Mouse (Mus musculus) layer of hippocampus, adult 18-20 months (tissue): Measurements from ENCODE around the gene Arl13b. TPM values are rescaled to one million over a fixed set of nuclear protein-coding genes. Genes with fewer than 3 reads are reported as not detected.

Source experiments
- DNase-seq, 2 experiments: peaks; one replicate each; pipeline ENCODE4 v3.0.0; 2022; ENCODE audit warnings: low spot score in 2 of 2
- total RNA-seq, 2 experiments: library from RNA; stranded (reverse); gene quantifications; 2 replicates each; pipeline ENCODE4 v1.2.3; 2021

Arl13b gene
- total RNA-seq, 2 experiments from 2014 or later, result 10.3 to 13.5 TPM

DNA sequence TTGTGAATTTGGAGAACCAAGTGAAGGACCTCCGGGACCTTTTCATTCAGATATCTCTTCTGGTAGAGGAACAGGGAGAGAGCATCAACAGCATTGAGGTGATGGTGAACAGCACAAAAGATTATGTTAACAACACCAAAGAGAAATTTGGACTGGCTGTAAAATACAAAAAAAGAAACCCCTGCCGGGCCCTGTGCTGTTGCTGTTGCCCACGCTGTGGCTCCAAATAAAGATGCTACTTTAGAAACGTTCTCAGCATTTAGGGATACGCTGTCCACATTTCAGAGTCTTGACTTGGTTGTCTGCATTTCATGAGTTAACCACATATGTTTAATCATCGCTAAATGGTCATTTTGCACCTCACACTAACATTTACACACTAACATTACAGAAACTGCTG is 24.4 kb downstream of the Arl13b start:
- no peak for DNase-seq

DNA sequence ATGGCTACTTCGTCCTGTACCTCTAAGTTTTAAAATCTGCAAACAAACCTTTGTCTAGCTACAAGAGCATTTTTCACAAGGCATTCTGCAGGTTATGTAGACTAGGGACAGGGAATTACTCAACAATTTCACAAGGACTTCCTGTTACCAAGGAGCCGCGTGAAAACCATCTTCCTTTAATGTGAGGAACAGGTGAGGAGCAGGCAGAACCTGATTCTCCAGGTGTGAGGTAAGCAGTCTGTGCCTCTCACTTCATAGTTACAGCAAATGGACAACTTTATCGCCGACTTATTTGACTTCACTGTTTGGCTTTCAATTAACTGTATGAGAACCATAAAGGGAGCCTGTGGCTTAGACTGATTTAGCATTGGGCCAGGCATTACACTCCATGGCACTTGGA is 32.3 kb downstream of the Arl13b start, which contains the start of gene Stx19:
Stx19 (plus strand) TSS at position 186 of the 400 bp plus-strand sequence.
- DNase-seq, result no peak

- DNase-seq, result no peak
Measured at GRCm38 (mm10) chr16:62813790-62814189, 33.0 kb downstream of the Arl13b start.

DNA sequence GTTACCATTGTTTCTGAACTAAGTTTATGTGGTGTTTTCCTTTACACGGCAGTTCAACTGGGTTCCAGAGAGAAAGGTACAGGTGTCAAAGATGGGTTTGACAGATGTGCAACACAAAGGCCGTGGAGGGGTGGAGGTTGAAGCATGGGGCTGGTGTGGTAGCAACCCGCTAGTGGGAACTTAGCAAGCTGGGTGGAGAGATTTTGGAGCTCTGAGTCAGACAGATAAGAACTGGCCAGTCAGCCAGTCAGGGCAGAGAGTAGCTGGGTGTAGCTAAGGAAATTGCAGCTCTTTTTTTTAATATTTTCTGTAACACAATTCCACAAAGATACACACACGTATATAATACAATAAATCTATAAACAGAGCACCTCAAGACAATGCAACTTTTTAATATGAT is 36.0 kb downstream of the Arl13b start:
- DNase-seq, result no peak

DNA sequence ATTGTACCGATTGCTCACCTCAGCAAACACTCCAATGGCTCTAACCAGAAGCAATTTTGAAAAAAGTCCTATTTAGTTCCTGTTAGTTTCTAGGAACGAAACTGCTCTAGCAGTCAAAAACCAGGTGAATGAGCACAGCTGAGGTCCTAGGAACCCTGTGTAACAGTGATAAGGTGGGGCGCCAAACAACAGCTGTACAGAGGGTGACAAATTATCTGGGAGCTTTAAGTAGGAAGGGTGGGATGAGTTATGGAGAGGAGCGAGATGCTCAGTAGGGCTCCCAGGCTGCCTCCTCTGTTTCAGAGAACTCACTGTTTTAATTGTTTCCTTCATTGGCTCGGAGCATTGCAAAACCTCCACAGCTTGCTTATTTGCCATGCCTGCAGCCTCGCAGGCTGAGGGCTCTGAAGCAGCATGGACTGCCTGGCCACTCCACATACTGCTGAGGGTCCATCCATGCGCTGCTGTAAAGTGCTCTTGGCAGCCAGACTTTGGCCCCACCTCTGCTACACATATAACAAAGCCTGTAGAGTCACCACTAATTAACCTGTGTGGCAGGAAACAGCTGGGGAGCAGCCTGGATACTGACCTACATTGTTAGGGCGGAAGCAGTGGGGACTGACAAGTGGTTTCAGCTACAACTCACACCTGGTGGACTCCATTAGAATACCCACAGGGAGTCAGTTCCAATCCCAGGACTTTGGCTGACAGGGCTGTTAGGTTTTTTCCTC is 39.4 kb downstream of the Arl13b start:
- no peak for DNase-seq

DNA sequence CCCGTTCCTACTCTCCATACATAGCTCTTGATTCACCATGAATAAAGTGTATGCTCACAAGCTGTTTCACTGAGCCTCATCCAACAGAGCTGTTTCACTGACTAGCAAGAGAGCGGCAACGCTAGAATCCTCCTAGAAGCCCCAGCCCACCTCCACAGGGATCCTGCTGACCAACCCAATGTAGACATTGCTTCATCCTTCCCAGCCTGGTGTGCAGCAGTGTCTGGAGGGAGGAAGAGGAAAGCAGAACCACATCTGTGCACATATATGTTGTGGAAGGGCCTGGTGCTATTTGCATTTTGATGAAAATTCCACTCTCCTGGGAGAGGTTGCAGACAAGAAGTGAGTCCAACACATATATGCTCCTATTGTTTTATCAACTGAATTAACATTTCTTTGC is 42.2 kb downstream of the Arl13b start:
- DNase-seq, result no peak

- no peak for DNase-seq
Measured at GRCm38 (mm10) chr16:62799839-62800238, 47.0 kb downstream of the Arl13b start.

DNA sequence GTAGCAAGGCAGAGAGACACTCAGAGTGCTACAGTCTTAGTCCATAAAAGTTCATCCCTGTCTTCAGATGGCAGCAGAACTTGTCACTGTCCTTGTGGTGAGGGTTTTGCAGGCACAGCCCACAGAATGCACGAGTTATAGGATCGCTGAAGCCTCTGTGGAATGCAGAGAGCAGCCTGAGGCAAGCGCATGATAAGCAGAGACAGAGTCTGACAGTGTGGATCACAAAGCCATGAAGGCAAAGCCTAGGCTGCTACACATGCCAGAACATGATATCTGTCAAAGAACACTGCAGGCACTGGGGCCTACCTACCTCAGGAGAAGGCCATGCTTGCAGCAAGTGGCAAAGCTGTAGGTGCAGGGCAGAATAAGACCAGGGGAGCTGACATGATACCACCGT is 47.4 kb downstream of the Arl13b start:
- DNase-seq, result no peak

GRCm38 (mm10) chr16:62798808-62799207 is 48.0 kb downstream of the Arl13b start:
- no peak for DNase-seq

DNA sequence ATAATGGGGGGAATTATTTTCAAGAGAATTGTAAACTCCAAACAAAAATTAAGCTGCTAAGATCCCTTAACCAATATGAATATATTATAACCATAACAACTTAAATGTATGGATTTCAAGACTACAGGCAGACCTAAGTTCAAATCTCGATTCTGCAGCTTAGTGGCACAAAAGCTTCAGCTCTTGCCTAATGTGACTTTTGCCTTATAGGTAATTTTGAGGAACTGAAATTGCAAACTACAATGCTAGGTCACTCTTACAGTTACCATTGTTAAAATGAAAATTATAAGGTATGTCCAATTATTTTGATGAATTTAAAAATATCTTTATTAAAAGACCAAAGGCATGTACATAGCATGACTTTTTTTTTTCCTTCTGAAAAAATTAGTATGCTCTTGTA is 50.2 kb downstream of the Arl13b start:
- DNase-seq, result no peak

- peak; percentile 88 to 96 for DNase-seq
Measured at GRCm38 (mm10) chr16:62786621-62787331, 60.1 kb downstream of the Arl13b start, which contains the start of gene Nsun3. Nsun3 (minus strand) TSS chr16:62786818.

DNA sequence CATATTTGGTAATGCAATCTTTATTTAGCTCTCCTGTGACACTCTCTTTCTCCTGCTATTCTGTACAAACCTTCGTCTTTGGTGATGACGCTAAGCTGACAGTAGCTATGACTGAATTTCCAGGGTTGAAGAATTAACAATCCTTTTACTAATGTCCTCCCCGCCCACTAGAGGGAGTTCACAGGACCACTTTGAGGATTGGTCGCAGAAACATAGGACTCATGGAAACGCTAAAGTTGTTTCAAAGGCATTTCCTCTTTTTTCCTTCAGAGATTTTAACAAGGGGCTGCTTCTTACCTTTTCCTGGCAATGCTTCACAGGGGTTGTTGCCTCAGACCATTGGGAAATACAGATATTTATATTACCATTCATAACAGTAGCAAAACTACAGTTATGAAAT is 64.6 kb downstream of the Arl13b start:
- DNase-seq, result no peak

GRCm38 (mm10) chr16:62778282-62778681 is 68.6 kb downstream of the Arl13b start:
- no peak for DNase-seq

DNA sequence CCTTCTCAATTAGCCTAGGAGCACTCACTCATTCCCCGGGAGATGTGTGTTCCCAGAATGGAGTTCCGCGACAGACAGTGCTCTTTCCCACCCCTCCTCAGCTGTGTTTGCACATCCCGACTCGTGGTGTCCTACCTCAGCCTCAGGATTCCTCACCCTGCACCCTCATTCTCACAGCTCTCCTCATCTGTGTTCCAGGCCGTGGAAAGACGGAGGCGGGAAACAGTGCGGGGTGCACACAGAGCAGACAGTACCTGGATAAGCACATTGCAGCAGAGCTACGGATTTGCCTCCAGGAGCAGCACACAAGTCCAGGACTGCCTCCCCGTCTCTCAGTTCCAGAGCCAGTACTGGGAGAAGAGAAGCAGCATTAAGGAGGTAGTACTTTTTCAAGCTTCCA is 70.8 kb downstream of the Arl13b start:
- DNase-seq, result no peak

GRCm38 (mm10) chr16:62773462-62773861 is 73.4 kb downstream of the Arl13b start:
- DNase-seq, result peak in 1 of 2 experiments; percentile 37

GRCm38 (mm10) chr16:62758340-62758739 is 88.5 kb downstream of the Arl13b start:
- no peak for DNase-seq

DNA sequence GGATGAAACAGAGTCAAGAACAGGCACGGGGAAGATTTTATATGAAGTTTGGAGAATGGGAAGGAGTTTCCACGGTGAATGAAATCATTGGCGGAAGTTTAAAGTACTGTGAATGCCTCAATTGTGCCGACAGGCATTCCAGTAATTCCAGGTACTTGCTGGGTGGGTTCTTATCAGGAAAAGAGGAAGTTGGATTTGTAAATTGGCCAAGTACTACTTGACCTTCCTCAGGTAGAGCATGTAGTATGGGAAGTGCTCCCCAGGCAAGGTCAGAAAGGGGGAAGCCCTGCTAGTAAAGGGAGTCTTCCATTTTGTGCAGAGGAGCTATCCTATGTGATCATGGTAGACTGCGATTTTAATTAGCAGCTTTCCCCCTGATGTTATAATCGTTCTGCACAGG is 91.5 kb downstream of the Arl13b start:
- no peak for DNase-seq

- DNase-seq, result no peak
Measured at GRCm38 (mm10) chr16:62753597-62753996, 93.2 kb downstream of the Arl13b start.

DNA sequence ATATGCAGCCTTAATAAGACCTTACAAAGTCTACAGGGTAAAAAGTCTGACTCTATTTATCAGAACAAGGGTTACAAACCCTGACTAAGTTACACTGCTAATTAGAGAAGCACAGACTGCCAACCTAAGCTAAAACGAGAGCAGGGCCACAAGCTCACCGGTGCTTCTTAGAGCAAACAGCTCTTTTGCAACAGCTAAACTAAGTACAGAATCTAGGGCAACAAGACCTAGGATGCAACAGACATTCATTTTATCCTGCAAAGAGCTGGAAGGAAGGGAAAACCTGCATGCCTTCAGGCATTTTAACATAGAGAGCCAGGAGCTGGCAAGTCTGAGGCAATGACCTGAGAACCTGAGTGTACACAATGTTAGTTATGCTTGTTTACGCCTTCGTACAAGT is 93.8 kb downstream of the Arl13b start:
- DNase-seq, result no peak

DNA sequence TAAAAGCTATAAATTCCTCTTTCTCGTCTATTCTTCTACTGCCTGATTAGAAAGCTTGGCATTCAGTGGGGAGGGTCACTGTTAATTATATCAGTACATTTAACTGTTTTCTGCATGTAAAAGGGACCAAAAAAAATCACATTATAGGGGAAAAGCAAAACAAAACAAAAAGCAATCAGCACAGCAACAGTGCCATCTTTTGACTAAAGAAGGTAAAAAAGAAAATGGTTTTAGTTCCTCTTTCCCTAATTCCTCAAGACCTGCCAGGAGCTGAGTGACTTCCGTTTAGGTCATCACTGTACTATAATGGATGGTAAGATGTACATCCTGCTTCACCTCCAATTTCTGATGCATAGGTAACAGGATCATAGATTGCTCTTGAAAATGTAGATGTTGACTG is 101.0 kb downstream of the Arl13b start:
- peak in 1 of 2 experiments; percentile 41 for DNase-seq
